Mouse (Mus musculus) lung, postnatal 14 days (tissue): ENCODE data around the gene Il17ra.

ENCODE experiments used
- DNase-seq: peaks from one replicate; pipeline ENCODE4 v3.0.0; 2021

Il17ra gene

GRCm38 (mm10) chr6:120463086-120463871 is at the start of gene Il17ra:
TSS of gene Il17ra (plus strand) at chr6:120463247.
- peak; percentile 81 for DNase-seq

- DNase-seq: no peak
Observed at GRCm38 (mm10) chr6:120438161-120438560, 24.9 kb upstream of the Il17ra start.

- DNase-seq: no peak
Observed at GRCm38 (mm10) chr6:120442171-120442749, 20.8 kb upstream of the Il17ra start.

- DNase-seq: no peak
Observed at GRCm38 (mm10) chr6:120443363-120444355, 19.4 kb upstream of the Il17ra start.

GRCm38 (mm10) chr6:120450208-120450607 is 12.8 kb upstream of the Il17ra start:
- no peak for DNase-seq

GRCm38 (mm10) chr6:120452384-120453102 is 10.5 kb upstream of the Il17ra start:
- no peak for DNase-seq

- no peak for DNase-seq
Observed at GRCm38 (mm10) chr6:120453103-120453445, 10.0 kb upstream of the Il17ra start.

GRCm38 (mm10) chr6:120453556-120453955 is 9.5 kb upstream of the Il17ra start:
- DNase-seq: no peak

GRCm38 (mm10) chr6:120454627-120455077 is 8.4 kb upstream of the Il17ra start:
- no peak for DNase-seq

- DNase-seq: no peak
Observed at GRCm38 (mm10) chr6:120457074-120457473, 6.0 kb upstream of the Il17ra start.

- DNase-seq: no peak
Observed at GRCm38 (mm10) chr6:120457751-120458150, 5.3 kb upstream of the Il17ra start.

GRCm38 (mm10) chr6:120461217-120461616 is 1.8 kb upstream of the Il17ra start:
- no peak for DNase-seq

GRCm38 (mm10) chr6:120462251-120462650 is 796 bp upstream of the Il17ra start:
- DNase-seq: no peak

GRCm38 (mm10) chr6:120463884-120464283 is 837 bp downstream of the Il17ra start:
- no peak for DNase-seq

GRCm38 (mm10) chr6:120464406-120464939 is 1.4 kb downstream of the Il17ra start:
- no peak for DNase-seq

GRCm38 (mm10) chr6:120465393-120465792 is 2.3 kb downstream of the Il17ra start:
- no peak for DNase-seq

GRCm38 (mm10) chr6:120466609-120467329 is 3.7 kb downstream of the Il17ra start:
- no peak for DNase-seq

GRCm38 (mm10) chr6:120468259-120468658 is 5.2 kb downstream of the Il17ra start:
- no peak for DNase-seq

GRCm38 (mm10) chr6:120469268-120469667 is 6.2 kb downstream of the Il17ra start:
- no peak for DNase-seq

GRCm38 (mm10) chr6:120469770-120470169 is 6.7 kb downstream of the Il17ra start:
- DNase-seq: no peak

- no peak for DNase-seq
Observed at GRCm38 (mm10) chr6:120470666-120471065, 7.6 kb downstream of the Il17ra start.
